Mouse (Mus musculus): ENCODE data around the gene Hoxd8. TPM values are rescaled to one million over a fixed set of nuclear protein-coding genes. Genes with fewer than 3 reads are reported as not detected.

The Hoxd8 gene
- total RNA-seq (2015; ENCODE audit: low replicate concordance) (not detected in 2 replicates), total RNA-seq (2017; ENCODE audit: low replicate concordance) (not detected in 2 replicates)

- no peak for ATAC-seq (replicated peaks; ENCODE audit: low FRiP score, poor library complexity, severe bottlenecking)
Observed at GRCm38 (mm10) chr2:74704393-74704998, at the start of gene Hoxd8. TSS of gene Hoxd8 (plus strand) at chr2:74704615.

- no peak for ATAC-seq (replicated peaks; ENCODE audit: low FRiP score, poor library complexity, severe bottlenecking)
Observed at GRCm38 (mm10) chr2:74654743-74655419, 49.5 kb upstream of the Hoxd8 start.

- no peak for ATAC-seq (replicated peaks; ENCODE audit: low FRiP score, poor library complexity, severe bottlenecking)
Observed at GRCm38 (mm10) chr2:74655420-74655781, 49.0 kb upstream of the Hoxd8 start.

- ATAC-seq (replicated peaks; ENCODE audit: low FRiP score, poor library complexity, severe bottlenecking): no peak
Observed at GRCm38 (mm10) chr2:74655821-74656631, 48.4 kb upstream of the Hoxd8 start.

- no peak for ATAC-seq (replicated peaks; ENCODE audit: low FRiP score, poor library complexity, severe bottlenecking)
Observed at GRCm38 (mm10) chr2:74656632-74657021, 47.8 kb upstream of the Hoxd8 start.

- no peak for ATAC-seq (replicated peaks; ENCODE audit: low FRiP score, poor library complexity, severe bottlenecking)
Observed at GRCm38 (mm10) chr2:74657251-74658023, 47.0 kb upstream of the Hoxd8 start.

GRCm38 (mm10) chr2:74658024-74658666 lies 46.3 kb upstream of the Hoxd8 start:
- no peak for ATAC-seq (replicated peaks; ENCODE audit: low FRiP score, poor library complexity, severe bottlenecking)

- ATAC-seq (replicated peaks; ENCODE audit: low FRiP score, poor library complexity, severe bottlenecking): no peak
Observed at GRCm38 (mm10) chr2:74658667-74659371, 45.6 kb upstream of the Hoxd8 start.

- ATAC-seq (replicated peaks; ENCODE audit: low FRiP score, poor library complexity, severe bottlenecking): no peak
Observed at GRCm38 (mm10) chr2:74659507-74660005, 44.9 kb upstream of the Hoxd8 start, which contains the start of gene Evx2. TSS of gene Evx2 (minus strand) at chr2:74659557.

- ATAC-seq (replicated peaks; ENCODE audit: low FRiP score, poor library complexity, severe bottlenecking): no peak
Observed at GRCm38 (mm10) chr2:74660421-74661375, 43.7 kb upstream of the Hoxd8 start.

GRCm38 (mm10) chr2:74661685-74662084 lies 42.7 kb upstream of the Hoxd8 start:
- no peak for ATAC-seq (replicated peaks; ENCODE audit: low FRiP score, poor library complexity, severe bottlenecking)

- no peak for ATAC-seq (replicated peaks; ENCODE audit: low FRiP score, poor library complexity, severe bottlenecking)
Observed at GRCm38 (mm10) chr2:74663291-74663925, 41.0 kb upstream of the Hoxd8 start.

GRCm38 (mm10) chr2:74666411-74666810 lies 38.0 kb upstream of the Hoxd8 start:
- ATAC-seq (replicated peaks; ENCODE audit: low FRiP score, poor library complexity, severe bottlenecking): no peak

- no peak for ATAC-seq (replicated peaks; ENCODE audit: low FRiP score, poor library complexity, severe bottlenecking)
Observed at GRCm38 (mm10) chr2:74667191-74667841, 37.1 kb upstream of the Hoxd8 start.

GRCm38 (mm10) chr2:74667842-74668357 lies 36.5 kb upstream of the Hoxd8 start, which contains the start of gene Hoxd13:
TSS of gene Hoxd13 (plus strand) at chr2:74668310.
- ATAC-seq (replicated peaks; ENCODE audit: low FRiP score, poor library complexity, severe bottlenecking): no peak

All from erythroid progenitor cell, adult 5-6 weeks (primary cell).